Mouse (Mus musculus) ES-E14 (cell line): Measurements from ENCODE around the gene Akr1d1. TPM values are rescaled to one million over a fixed set of nuclear protein-coding genes. Genes with fewer than 3 reads are reported as not detected.

Experiments
- DNase-seq: peaks from one replicate; pipeline ENCODE4 v3.0.0-alpha.2; 2013; ENCODE audit warnings: low read depth, low spot score
- H3K27ac ChIP-seq: 2 replicates; pipeline ENCODE4 v1.5.1; 2012; ENCODE audit warnings: low read depth, mild to moderate bottlenecking, low read length, moderate library complexity, mixed read lengths; ENCODE audit not compliant: poor library complexity, insufficient read depth, severe bottlenecking
- H3K36me3 ChIP-seq: 2 replicates; pipeline ENCODE4 v1.6.1; 2012; ENCODE audit warnings: mild to moderate bottlenecking, low read length, moderate library complexity, mixed read lengths; ENCODE audit not compliant: control insufficient read depth, poor library complexity, insufficient read depth, severe bottlenecking
- H3K4me1 ChIP-seq, 2 experiments: fragments of 150-350 bp in 1 of 2; sonication (generic) in 1 of 2; 2 replicates each; pipeline ENCODE4 v1.6.1; 2012; ENCODE audit warnings: low read length in 2 of 2, mild to moderate bottlenecking in 1 of 2, mixed read lengths in 1 of 2; ENCODE audit not compliant: control insufficient read depth in 2 of 2, insufficient read depth in 2 of 2, poor library complexity in 1 of 2
- H3K4me3 ChIP-seq, 2 experiments: fragments of 150-350 bp in 1 of 2; sonication (generic) in 1 of 2; 2 replicates each; pipeline ENCODE4 v1.5.1; 2012; ENCODE audit warnings: low read length in 2 of 2, low read depth in 1 of 2, mild to moderate bottlenecking in 1 of 2, mixed read lengths in 1 of 2; ENCODE audit not compliant: insufficient read depth in 1 of 2, poor library complexity in 1 of 2, severe bottlenecking in 1 of 2
- H3K9ac ChIP-seq: 2 replicates; pipeline ENCODE4 v1.6.1; 2012; ENCODE audit warnings: low read depth, mild to moderate bottlenecking, low read length, mixed read lengths; ENCODE audit not compliant: poor library complexity, insufficient read depth, severe bottlenecking
- H3K9me3 ChIP-seq: fragments of 150-350 bp; sonication (generic); 2 replicates; pipeline ENCODE4 v1.6.1; 2012; ENCODE audit warnings: low read depth, mild to moderate bottlenecking, low read length; ENCODE audit not compliant: control insufficient read depth, insufficient read depth
- CHD2 ChIP-seq: IDR thresholded peaks from 2 replicates; pipeline ENCODE4 v1.6.1; 2014; ENCODE audit warnings: mild to moderate bottlenecking, low read depth, low read length, inconsistent platforms
- HCFC1 ChIP-seq: IDR thresholded peaks from 2 replicates; pipeline ENCODE4 v1.6.1; 2012; ENCODE audit warnings: low read length, inconsistent platforms, borderline replicate concordance; ENCODE audit not compliant: insufficient read depth
- MAFK ChIP-seq: IDR thresholded peaks from 2 replicates; pipeline ENCODE4 v1.6.1; 2014; ENCODE audit warnings: mild to moderate bottlenecking, low read depth, low read length, inconsistent platforms; ENCODE audit not compliant: insufficient read depth
- ZC3H11A ChIP-seq: IDR thresholded peaks from 2 replicates; pipeline ENCODE4 v1.6.1; 2012; ENCODE audit warnings: low read depth, mild to moderate bottlenecking, inconsistent platforms, low read length, borderline replicate concordance
- ZNF384 ChIP-seq: IDR thresholded peaks from 2 replicates; pipeline ENCODE4 v1.6.1; 2012; ENCODE audit warnings: low read depth, low read length, inconsistent platforms
- in situ Hi-C, 2 experiments: fragments of 600-800 bp; cut with MboI; formaldehyde crosslinking; loops; one replicate each; pipeline ENCODE4 v1.15.1; 2025; ENCODE audit warnings: low sequenced_read_pairs in 2 of 2, inconsistent platforms in 1 of 2; ENCODE audit not compliant: unreplicated experiment in 2 of 2
- total RNA-seq: library from RNA; depleted of rRNA; stranded (reverse); fragments of 300-350 nt; gene quantifications from 2 replicates; pipeline ENCODE4 v1.2.3, GENCODE M21; 2012

Gene Akr1d1
- total RNA-seq, 1 experiment: not detected

- Histone ChIP-seq H3K27ac (peak overlapping the region; percentile 85; the same call in 1 of the 2 replicates), H3K9me3 (no peaks in the 10 kb centered on the region), H3K36me3 (no peaks in the 10 kb centered on the region), H3K9ac (peak overlapping the region; percentile 37; the same call in 1 of the 2 replicates), H3K4me3 (no peak overlapping the region), H3K4me1 (peaks cover 5% of the 10 kb centered on the region in 2 experiments)
- no peak for DNase-seq
- TF ChIP-seq ZC3H11A: no peak
- no peak for TF ChIP-seq HCFC1
- TF ChIP-seq CHD2: no peak
- peak; percentile 75 for TF ChIP-seq ZNF384
- in situ Hi-C loops: no loop called here
Measured at GRCm38 (mm10) chr6:37593551-37594089, 63.6 kb downstream of the Akr1d1 start.

DNA sequence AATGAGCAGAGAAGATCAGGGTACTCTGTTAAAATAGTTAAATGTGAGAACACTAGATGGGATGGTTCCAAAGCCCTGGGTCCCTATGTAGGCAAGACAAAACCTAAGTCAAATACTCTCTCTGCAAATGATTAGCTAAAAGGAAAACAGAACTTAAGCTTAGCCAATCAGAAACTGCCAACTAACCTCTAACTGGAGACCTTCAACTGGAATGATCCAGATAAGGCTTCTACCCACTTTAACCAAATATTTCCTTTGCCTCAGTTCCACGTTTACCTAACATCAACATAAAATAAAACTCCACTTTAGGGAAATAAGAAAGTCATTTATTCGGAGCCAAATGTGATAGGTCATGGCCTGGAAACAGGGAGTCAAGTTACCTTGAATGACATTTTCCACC is 67.1 kb downstream of the Akr1d1 start:
- Histone ChIP-seq H3K9me3 (no peaks in the 10 kb centered on the region), H3K9ac (no peak overlapping the region), H3K27ac (no peak overlapping the region), H3K4me1 (peaks cover 5 to 7% of the 10 kb centered on the region in 2 experiments), H3K4me3 (no peak overlapping the region), H3K36me3 (no peaks in the 10 kb centered on the region)
- in situ Hi-C loops: no loop called here
- DNase-seq: no peak
- no peak for TF ChIP-seq ZC3H11A
- TF ChIP-seq ZNF384: no peak
- TF ChIP-seq CHD2: no peak

- no peak for DNase-seq
- in situ Hi-C loops: no loop called here
Measured at GRCm38 (mm10) chr6:37598033-37598432, 68.1 kb downstream of the Akr1d1 start.

DNA sequence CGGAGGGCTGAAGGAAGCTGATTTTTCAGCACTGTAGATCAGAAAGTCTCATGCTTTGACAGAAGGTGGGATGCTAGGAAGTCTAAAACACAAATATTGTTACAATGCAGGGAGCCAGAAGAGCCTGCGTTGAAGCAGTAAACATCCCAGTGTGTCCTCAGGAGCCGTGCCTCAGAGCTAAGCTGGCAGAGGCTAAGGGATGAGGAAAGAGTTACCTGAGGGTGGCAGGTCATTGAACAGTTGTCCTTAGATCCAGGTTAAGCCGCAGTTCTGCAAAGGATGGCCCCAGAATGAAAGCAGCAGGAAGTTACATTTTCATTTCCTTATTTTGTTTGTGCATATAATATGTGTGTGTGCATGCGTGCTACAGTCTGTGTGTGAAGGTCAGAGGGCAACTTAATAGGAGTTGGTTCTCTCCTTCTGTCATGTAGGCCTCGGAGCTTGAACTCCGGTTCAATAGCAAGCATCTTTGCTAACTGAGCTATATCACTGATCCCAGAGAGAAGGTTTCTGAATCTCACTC is 71.1 kb downstream of the Akr1d1 start:
- in situ Hi-C loops: no loop called here
- H3K4me3 ChIP-seq: no peak overlapping the region

More at GRCm38 (mm10) chr6:37598033-37598432, 68.1 kb downstream of the Akr1d1 start:
- TF ChIP-seq MAFK (no peak), CHD2 (no peak), HCFC1 (no peak), ZC3H11A (no peak), ZNF384 (no peak)
- H3K4me1 ChIP-seq: peaks cover 7% of the 10 kb centered on the region in 2 experiments; a peak in 3 of 4 replicates
- no peak overlapping the region for H3K4me3 ChIP-seq
- no peaks in the 10 kb centered on the region for H3K9me3 ChIP-seq
- no peaks in the 10 kb centered on the region for H3K36me3 ChIP-seq
- no peak overlapping the region for H3K27ac ChIP-seq
- no peak overlapping the region for H3K9ac ChIP-seq

More for the DNA sequence above, 71.1 kb downstream of the Akr1d1 start:
- DNase-seq: no peak
- TF ChIP-seq MAFK: no peak
- TF ChIP-seq ZNF384: no peak
- no peak for TF ChIP-seq CHD2
- no peak for TF ChIP-seq HCFC1
- TF ChIP-seq ZC3H11A: no peak
- no peak overlapping the region for H3K9ac ChIP-seq
- no peaks in the 10 kb centered on the region for H3K9me3 ChIP-seq
- H3K36me3 ChIP-seq: no peaks in the 10 kb centered on the region
- peaks cover 5 to 7% of the 10 kb centered on the region in 2 experiments; a peak in 3 of 4 replicates for H3K4me1 ChIP-seq
- peak overlapping the region; percentile 49; the same call in 1 of the 2 replicates for H3K27ac ChIP-seq
